Comparison of ENCODE assay signal across 8 mouse cellular contexts in the genomic region with DNA sequence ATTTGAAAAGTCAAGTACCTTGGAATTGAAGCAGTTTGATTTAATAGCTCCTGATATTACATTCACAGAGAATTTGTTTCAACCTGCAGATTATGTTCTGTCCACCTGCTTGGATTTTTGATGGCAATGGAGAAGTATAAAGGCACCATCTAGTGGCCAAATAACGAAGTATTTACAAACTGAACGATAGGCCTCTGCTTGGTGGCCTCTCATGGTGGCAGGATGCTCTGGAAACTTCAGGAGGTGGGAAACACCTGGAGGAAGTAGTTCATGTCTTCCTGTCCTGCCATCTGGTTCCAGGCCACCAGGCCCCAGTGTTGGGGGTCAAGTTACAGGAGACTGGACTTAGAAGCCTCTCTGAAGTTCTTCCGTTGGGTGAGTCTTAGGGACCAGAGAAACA. TPM values are rescaled to one million over a fixed set of nuclear protein-coding genes. Genes with fewer than 3 reads are reported as not detected.
DNase-seq lines count a peak whose midpoint lies in the region; ATAC-seq and TF ChIP-seq lines count a peak whose summit lies in the region.

No protein-coding gene starts in this region.

- TF ChIP-seq POLR2A in cortical plate, adult 2 months (IDR thresholded peaks at IDR 0.05; ENCODE audit: extremely low read depth, insufficient read depth, low read length): no peak

- H3K4me3 ChIP-seq in cortical plate, adult 2 months (ENCODE audit: insufficient read depth, low read length): no peak overlapping the region

- no peak for DNase-seq in frontal cortex, postnatal 10 days (ENCODE audit: low spot score in 2 of 2)
- DNase-seq in right cerebral cortex, adult 18-20 months: peak; percentile 39
- no peak for DNase-seq in right cerebral cortex, postnatal 14 days
- DNase-seq in kidney, postnatal 36 days: peak; percentile 27 to 37
- peak; percentile 40 for DNase-seq in retina, postnatal 7 days (ENCODE audit: low read depth, low spot score)
- DNase-seq in spleen, postnatal 14 days (ENCODE audit: low spot score in 2 of 2): no peak

- TF ChIP-seq CTCF in cortical plate, adult 2 months (IDR thresholded peaks at IDR 0.05; ENCODE audit: extremely low read depth, insufficient read depth, low read length): peak; percentile 46; the same call in 1 of the 2 replicates

- no peak overlapping the region for H3K27ac ChIP-seq in cortical plate, adult 2 months (ENCODE audit: insufficient read depth, low read length)

- no peaks in the 10 kb centered on the region for H3K4me1 ChIP-seq in cortical plate, adult 2 months (ENCODE audit: control insufficient read depth, insufficient read depth, low read length)

- ATAC-seq in frontal cortex, adult (ENCODE audit: low TSS enrichment): peak; percentile 89

RNA-seq across cellular contexts. Expression of a gene that starts 23.5 kb away (rescaled TPM):
- not detected in 2 replicates for polyA plus RNA-seq in cortical plate, adult 2 months (2012; rRNA removed)

RNA-seq across cellular contexts. Expression of a gene that starts 56.4 kb away (rescaled TPM):
- polyA plus RNA-seq in cortical plate, adult 2 months (2012; rRNA removed): 0.06 and 0.08 TPM in 2 replicates

Comparison
In these comparisons a context has a peak if more than half of its experiments do, and no peak if none do; other contexts are left out.
1. DNase-seq: peak in right cerebral cortex, adult 18-20 months (single experiment), kidney, postnatal 36 days (2 of 2) and retina, postnatal 7 days (single experiment); none in frontal cortex, postnatal 10 days (0 of 2), right cerebral cortex, postnatal 14 days (single experiment) and spleen, postnatal 14 days (0 of 2).